Mouse (Mus musculus) brain, embryonic 18.5 days (tissue): Measurements from ENCODE around the gene Vmn2r25.
"Not testable (repeated sequence)": the region's sequence is repeated elsewhere in the genome, so short reads cannot be mapped to it uniquely, and the experiment has no call there.

ENCODE experiments used
- DNase-seq: peaks from one replicate; pipeline ENCODE4 v3.0.0-alpha.2; 2012; ENCODE audit warnings: low read depth, low spot score

Vmn2r25 gene

GRCm38 (mm10) chr6:123853363-123853762 is at the start of gene Vmn2r25:
Gene Vmn2r25, minus strand, starts transcription at chr6:123853463.
- not testable (repeated sequence) for DNase-seq

GRCm38 (mm10) chr6:123819951-123820350 is 33.3 kb downstream of the Vmn2r25 start:
- DNase-seq = no peak

- not testable (repeated sequence) for DNase-seq
Observed at GRCm38 (mm10) chr6:123810291-123810690, 43.0 kb downstream of the Vmn2r25 start.

- DNase-seq = no peak
Observed at GRCm38 (mm10) chr6:123793746-123794145, 59.5 kb downstream of the Vmn2r25 start.

- DNase-seq = no peak
Observed at GRCm38 (mm10) chr6:123784857-123785256, 68.4 kb downstream of the Vmn2r25 start.

GRCm38 (mm10) chr6:123778579-123778978 is 74.7 kb downstream of the Vmn2r25 start, which contains the start of gene Vmn2r24:
Gene Vmn2r24, plus strand, starts transcription at chr6:123778879.
- no peak for DNase-seq
